Mouse (Mus musculus) cortical plate, adult 2 months (tissue): ENCODE data around the gene Pde10a.

ENCODE experiments used
- CTCF ChIP-seq: fragments of 200-500 bp; IDR thresholded peaks from 2 replicates; pipeline ENCODE4 v1.5.1; 2011; ENCODE audit warnings: mild to moderate bottlenecking, control low read depth, low read length; ENCODE audit not compliant: insufficient read depth; ENCODE audit errors: extremely low read depth
- POLR2A ChIP-seq: fragments of 200-500 bp; IDR thresholded peaks from 2 replicates; pipeline ENCODE4 v1.6.1; 2011; ENCODE audit warnings: mild to moderate bottlenecking, low read length, control low read depth; ENCODE audit not compliant: insufficient read depth; ENCODE audit errors: extremely low read depth

DNA sequence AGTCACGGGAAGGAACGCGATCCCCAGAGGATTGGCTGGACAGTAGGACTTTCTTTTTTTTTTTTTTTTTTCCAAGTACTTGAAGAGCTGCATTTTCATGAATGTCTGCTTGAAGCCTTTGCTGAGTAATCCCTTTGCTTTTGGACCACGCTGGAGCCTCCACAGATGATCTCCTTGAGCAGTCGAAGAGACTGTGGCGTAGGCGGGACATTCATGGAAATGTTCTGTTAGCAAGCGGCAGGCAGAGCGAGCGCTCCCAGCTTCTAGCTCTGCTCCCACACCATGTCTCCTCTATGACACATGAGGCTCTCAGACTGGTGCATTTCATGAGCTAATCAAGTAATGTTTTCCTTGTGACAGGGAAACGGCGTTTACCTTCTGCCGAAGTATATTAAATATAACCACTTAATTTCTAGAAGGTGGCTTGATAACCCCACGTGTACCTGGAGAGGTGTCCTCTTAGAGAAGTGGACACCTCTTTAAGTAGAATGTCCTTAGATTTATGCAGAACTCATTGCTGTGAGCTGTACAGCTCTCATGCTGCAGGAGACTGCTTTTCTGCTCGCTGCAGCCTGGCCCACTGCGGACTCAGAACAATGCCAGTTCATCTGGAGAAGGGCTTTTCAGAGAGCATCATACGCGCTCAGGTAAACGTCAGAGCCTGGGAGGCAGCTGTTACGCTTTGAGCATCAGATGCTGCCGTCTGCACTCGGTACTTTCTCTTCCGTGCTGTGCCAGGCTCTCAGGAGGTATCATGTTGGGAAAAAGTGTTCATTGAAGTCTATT is 333.7 kb downstream of the Pde10a start:
- no peak for TF ChIP-seq POLR2A
- no peak for TF ChIP-seq CTCF
